Mouse (Mus musculus) ES-E14 (cell line): ENCODE data around the gene Atp1a1.

Experiments used
- CHD2 ChIP-seq: IDR thresholded peaks from 2 replicates; pipeline ENCODE4 v1.6.1; 2014; ENCODE audit warnings: mild to moderate bottlenecking, low read depth, low read length, inconsistent platforms
- HCFC1 ChIP-seq: IDR thresholded peaks from 2 replicates; pipeline ENCODE4 v1.6.1; 2012; ENCODE audit warnings: low read length, inconsistent platforms, borderline replicate concordance; ENCODE audit not compliant: insufficient read depth
- ZNF384 ChIP-seq: IDR thresholded peaks from 2 replicates; pipeline ENCODE4 v1.6.1; 2012; ENCODE audit warnings: low read depth, low read length, inconsistent platforms

DNA sequence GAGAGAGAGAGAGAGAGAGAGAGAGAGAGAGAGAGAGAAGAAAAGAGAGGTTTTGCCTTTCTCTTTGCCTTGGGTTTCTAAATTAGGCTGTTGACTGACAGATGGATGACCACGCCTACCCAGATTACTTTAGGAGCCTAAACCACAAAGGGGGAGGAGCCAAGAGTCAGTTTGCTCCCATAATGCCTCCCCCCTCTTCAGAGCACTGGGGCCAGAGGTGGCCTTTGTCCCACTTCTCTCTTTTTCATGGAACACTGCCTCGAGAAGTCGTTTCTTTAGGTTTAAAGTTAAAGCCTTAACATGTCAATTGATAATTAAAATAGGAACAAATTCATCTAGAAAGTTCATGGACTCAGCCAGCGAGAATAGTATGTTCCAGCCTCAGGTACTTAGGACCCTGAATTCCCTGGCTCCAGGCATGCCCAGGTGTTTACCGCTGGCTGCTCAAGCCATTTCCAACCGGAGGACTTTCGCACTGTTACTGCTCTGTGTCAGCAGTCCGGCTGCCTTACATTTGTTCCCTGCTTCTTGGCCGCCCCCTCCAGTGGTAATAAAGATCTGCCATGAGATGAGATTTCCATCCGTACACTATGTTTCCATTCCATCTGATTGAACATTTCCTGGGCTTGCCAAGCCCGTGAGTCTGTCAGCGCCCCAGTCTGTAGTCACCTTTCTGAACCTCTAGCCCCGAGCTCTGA, 43.8 kb upstream of the Atp1a1 start:
- TF ChIP-seq CHD2 (no peak), HCFC1 (no peak), ZNF384 (no peak)
